Mouse (Mus musculus) forebrain, postnatal 0 days (tissue): ENCODE results near the gene Pigl. TPM values are rescaled to one million over a fixed set of nuclear protein-coding genes. Genes with fewer than 3 reads are reported as not detected.
"Not testable (repeated sequence)": the region's sequence is repeated elsewhere in the genome, so short reads cannot be mapped to it uniquely, and the experiment has no call there.

Source experiments
- ATAC-seq: fragments of 200-750 bp; cut with Nextera tagmentation; 2 replicates; pipeline ENCODE4 v1.8.0; 2017; ENCODE audit warnings: mild to moderate bottlenecking, moderate library complexity
- DNase-seq: peaks from one replicate; pipeline ENCODE4 v3.0.0-alpha.2; 2015
- H3K27ac ChIP-seq: fragments of 300-500 bp; sonication (generic); 2 replicates; pipeline ENCODE4 v1.5.1; 2014; ENCODE audit warnings: low read depth, mild to moderate bottlenecking, antibody characterized with exemption, low read length, moderate library complexity, mixed read lengths
- H3K27me3 ChIP-seq: fragments of 300-500 bp; sonication (generic); 2 replicates; pipeline ENCODE4 v1.6.1; 2014; ENCODE audit warnings: mild to moderate bottlenecking, low read length, mixed read lengths; ENCODE audit not compliant: insufficient read depth
- H3K36me3 ChIP-seq: fragments of 300-500 bp; sonication (generic); 2 replicates; pipeline ENCODE4 v1.6.1; 2014; ENCODE audit warnings: mild to moderate bottlenecking, moderate library complexity; ENCODE audit not compliant: insufficient read depth
- H3K4me1 ChIP-seq: fragments of 300-500 bp; sonication (generic); 2 replicates; pipeline ENCODE4 v1.6.1; 2014; ENCODE audit warnings: antibody characterized with exemption; ENCODE audit not compliant: insufficient read depth
- H3K4me2 ChIP-seq: fragments of 300-500 bp; sonication (generic); 2 replicates; pipeline ENCODE4 v1.6.1; 2014; ENCODE audit warnings: low read depth, mild to moderate bottlenecking, moderate library complexity
- H3K4me3 ChIP-seq: fragments of 300-500 bp; sonication (generic); 2 replicates; pipeline ENCODE4 v1.5.1; 2014; ENCODE audit warnings: low read depth, low read length, mixed read lengths
- H3K9ac ChIP-seq: fragments of 300-500 bp; sonication (generic); 2 replicates; pipeline ENCODE4 v1.6.1; 2014; ENCODE audit warnings: mild to moderate bottlenecking
- H3K9me3 ChIP-seq: fragments of 300-500 bp; sonication (generic); 2 replicates; pipeline ENCODE4 v1.6.1; 2016; ENCODE audit warnings: low read length
- CTCF ChIP-seq: sonication (generic); IDR thresholded peaks from 2 replicates; pipeline ENCODE4 v1.5.1; 2016; ENCODE audit warnings: antibody characterized with exemption, control low read depth, low read depth
- WGBS: fragments of 180-500 bp; shearing (Covaris S2); extraction: QIAGEN DNeasy Blood & Tissue Kit; methylation state at CpG from one replicate; pipeline ENCODE4 v1.1.7; 2014; 5-methylcytosine and 5-hydroxymethylcytosine counted together
- polyA plus RNA-seq: library from polyadenylated mRNA; unstranded; fragments of >200 nt; fragmentation: Nextera tagmentation; extraction: Ambion mirVana; gene quantifications from 2 replicates; pipeline ENCODE4 v1.2.1, GENCODE M21; 2015
- total RNA-seq: library from RNA; depleted of rRNA; stranded (reverse); fragments of >200 nt; gene quantifications from 2 replicates; pipeline ENCODE4 v1.2.3, GENCODE M21; 2014

The Pigl gene
- total and polyA plus RNA-seq, 2 experiments from 2014 or later: 4.8 to 5.9 TPM

DNA sequence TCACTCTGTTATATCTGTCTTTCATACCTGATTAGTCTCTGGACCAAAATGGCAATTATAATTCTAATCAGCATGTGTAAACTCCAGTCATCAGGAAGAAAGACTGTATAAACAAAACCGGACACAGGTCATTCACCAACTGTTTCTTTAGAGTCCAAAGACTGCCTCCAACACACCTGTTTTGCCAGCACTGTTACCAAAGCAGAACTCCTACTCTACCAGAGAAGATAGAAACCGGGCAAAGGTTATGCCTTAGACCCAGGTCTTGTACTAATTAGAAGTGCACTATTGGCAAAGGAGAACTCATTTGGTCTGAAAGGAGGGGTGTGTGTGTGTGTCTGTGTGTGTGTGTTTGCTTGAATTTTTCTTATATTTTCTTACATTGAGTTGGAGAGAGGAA, 42.3 kb downstream of the Pigl start:
- ATAC-seq (no peak), DNase-seq (no peak)
- no peaks in the 10 kb centered on the region for H3K9me3 ChIP-seq
- H3K4me2 ChIP-seq: no peak overlapping the region
- no peak for TF ChIP-seq CTCF
- H3K9ac ChIP-seq: no peak overlapping the region
- no peak overlapping the region for H3K27ac ChIP-seq
- WGBS: 81% methylated on average over 2 of the region's 2 CpGs
- H3K4me1 ChIP-seq: no peaks in the 10 kb centered on the region
- no peaks in the 10 kb centered on the region for H3K36me3 ChIP-seq
- H3K27me3 ChIP-seq: no peaks in the 10 kb centered on the region
- H3K4me3 ChIP-seq: no peak overlapping the region

DNA sequence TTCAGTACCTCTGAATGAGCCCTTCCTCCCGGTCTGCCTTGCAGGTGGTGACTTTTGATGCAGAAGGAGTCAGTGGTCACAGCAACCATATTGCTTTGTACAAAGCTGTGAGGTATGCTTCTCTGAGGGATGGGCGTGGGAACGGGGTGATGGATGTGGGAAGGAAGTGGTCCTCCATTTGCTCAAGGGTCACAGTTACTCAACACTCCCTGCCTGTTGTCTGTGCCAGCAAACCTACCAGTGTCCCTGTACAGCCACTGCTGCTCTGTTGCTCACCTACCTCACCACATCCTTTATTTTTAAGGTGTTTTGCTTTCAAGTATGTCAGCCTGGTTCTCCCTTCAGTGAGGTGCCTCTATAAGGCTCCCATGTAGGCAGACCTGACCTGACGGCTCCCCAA, 49.4 kb downstream of the Pigl start:
- WGBS: 82% methylated on average over 4 of the region's 4 CpGs
- Histone ChIP-seq H3K36me3 (no peaks in the 10 kb centered on the region), H3K27me3 (no peaks in the 10 kb centered on the region), H3K9me3 (no peaks in the 10 kb centered on the region), H3K4me2 (no peak overlapping the region), H3K27ac (no peak overlapping the region), H3K9ac (no peak overlapping the region), H3K4me1 (no peaks in the 10 kb centered on the region), H3K4me3 (no peak overlapping the region)
- TF ChIP-seq CTCF: no peak
- no peak for ATAC-seq
- no peak for DNase-seq

- 93% methylated on average over 13 of the region's 13 CpGs for WGBS
Observed at GRCm38 (mm10) chr11:62508365-62508764, 50.1 kb downstream of the Pigl start.

GRCm38 (mm10) chr11:62508816-62509215, 50.6 kb downstream of the Pigl start:
- not testable (repeated sequence) for DNase-seq, H3K9ac ChIP-seq, H3K4me1 ChIP-seq, H3K36me3 ChIP-seq, H3K27me3 ChIP-seq, H3K27ac ChIP-seq, H3K4me2 ChIP-seq, H3K9me3 ChIP-seq, ATAC-seq, H3K4me3 ChIP-seq
- WGBS: 96% methylated on average over 5 of the region's 5 CpGs

More at GRCm38 (mm10) chr11:62508365-62508764, 50.1 kb downstream of the Pigl start:
- not testable (repeated sequence) for H3K4me2 ChIP-seq, H3K9me3 ChIP-seq, H3K27me3 ChIP-seq, DNase-seq, H3K4me3 ChIP-seq, H3K4me1 ChIP-seq, ATAC-seq, H3K27ac ChIP-seq, H3K9ac ChIP-seq, H3K36me3 ChIP-seq

GRCm38 (mm10) chr11:62509571-62509970, 51.3 kb downstream of the Pigl start:
- H3K4me1 ChIP-seq: no peaks in the 10 kb centered on the region
- H3K9me3 ChIP-seq: no peaks in the 10 kb centered on the region
- no peak for DNase-seq
- H3K9ac ChIP-seq: no peak overlapping the region
- ATAC-seq: no peak
- no peak overlapping the region for H3K27ac ChIP-seq
- no peak for TF ChIP-seq CTCF
- H3K36me3 ChIP-seq: no peaks in the 10 kb centered on the region; the same call in 1 of the 2 replicates
- no peak overlapping the region for H3K4me2 ChIP-seq
- H3K27me3 ChIP-seq: no peaks in the 10 kb centered on the region
- H3K4me3 ChIP-seq: no peak overlapping the region
- 80% methylated on average over 3 of the region's 3 CpGs for WGBS

- no peak for ATAC-seq
- DNase-seq: no peak
- 87% methylated on average over 5 of the region's 5 CpGs for WGBS
Observed at GRCm38 (mm10) chr11:62510956-62511355, 52.7 kb downstream of the Pigl start.

DNA sequence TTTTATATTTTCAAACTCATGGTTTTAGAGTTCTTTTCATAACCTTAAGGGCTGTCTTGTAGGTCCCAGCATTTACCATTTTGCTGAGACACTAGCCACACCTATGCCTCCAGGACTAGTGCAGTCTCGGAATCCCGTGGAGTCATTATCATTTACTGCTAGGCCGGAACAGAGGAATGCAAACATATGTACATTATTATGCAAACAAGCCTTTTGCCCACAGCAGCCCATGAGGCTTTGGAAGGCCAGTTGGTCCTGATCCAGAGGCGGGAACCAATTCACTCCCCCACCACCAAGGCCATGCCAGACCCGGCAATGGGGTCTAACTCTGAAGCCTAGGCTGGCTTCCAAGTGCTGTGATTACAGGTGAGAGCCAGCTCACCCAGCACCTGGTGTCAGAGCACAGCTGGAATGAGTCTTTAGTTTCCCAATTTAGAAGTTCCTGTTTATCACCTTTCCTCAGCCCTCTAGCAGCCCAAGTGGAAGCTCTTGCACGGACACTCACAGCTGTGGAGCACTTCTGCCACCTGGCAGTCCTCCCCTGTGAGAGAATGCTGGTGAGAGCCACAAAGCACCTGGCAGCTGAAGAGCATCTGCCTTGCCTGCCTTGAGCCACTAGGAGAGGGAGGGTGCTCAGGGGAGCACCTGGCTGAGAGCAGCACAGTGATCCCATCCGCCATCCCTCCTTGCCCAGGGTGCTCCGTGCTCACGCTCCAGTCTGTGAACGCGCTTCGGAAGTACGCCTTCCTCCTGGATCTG, 53.4 kb downstream of the Pigl start:
- Histone ChIP-seq H3K4me3 (no peak overlapping the region), H3K36me3 (no peaks in the 10 kb centered on the region; the same call in 1 of the 2 replicates), H3K9me3 (no peaks in the 10 kb centered on the region), H3K27ac (no peak overlapping the region), H3K9ac (no peak overlapping the region), H3K4me1 (no peaks in the 10 kb centered on the region), H3K4me2 (no peak overlapping the region), H3K27me3 (no peaks in the 10 kb centered on the region)
- no peak for TF ChIP-seq CTCF
- ATAC-seq: no peak
- WGBS: 68% methylated on average over 13 of the region's 13 CpGs
- DNase-seq: no peak

More at GRCm38 (mm10) chr11:62510956-62511355, 52.7 kb downstream of the Pigl start:
- no peaks in the 10 kb centered on the region; the same call in 1 of the 2 replicates for H3K36me3 ChIP-seq
- TF ChIP-seq CTCF: no peak
- H3K9me3 ChIP-seq: no peaks in the 10 kb centered on the region
- H3K27ac ChIP-seq: no peak overlapping the region
- no peaks in the 10 kb centered on the region for H3K4me1 ChIP-seq
- no peak overlapping the region for H3K4me3 ChIP-seq
- H3K4me2 ChIP-seq: no peak overlapping the region
- no peak overlapping the region for H3K9ac ChIP-seq
- H3K27me3 ChIP-seq: no peaks in the 10 kb centered on the region
